Mouse (Mus musculus) heart, embryonic 13.5 days (tissue): ENCODE data around the gene Psmd7. TPM values are rescaled to one million over a fixed set of nuclear protein-coding genes. Genes with fewer than 3 reads are reported as not detected.

Experiments used
- microRNA counts: library from miRNA; unstranded; fragments of <30 nt; microRNA quantifications from one replicate; lab custom pipeline; 2016
- microRNA-seq: library from miRNA; unstranded; fragments of <30 nt; microRNA quantifications from one replicate; pipeline ENCODE4, GENCODE M21; 2016
- polyA plus RNA-seq: library from polyadenylated mRNA; unstranded; fragments of >200 nt; fragmentation: Nextera tagmentation; extraction: Ambion mirVana; gene quantifications from 2 replicates; pipeline ENCODE4 v1.2.1, GENCODE M21; 2015

The Psmd7 gene
- polyA plus RNA-seq, 1 experiment from 2014 or later: 176 TPM

MicroRNA genes within 50 kb of the gene (microRNA counts, 519-probe panel; counts per million panel counts)
- microRNA mmu-miR-140 (lab: Ali Mortazavi, UCI): 4,874 counts per million, percentile 83 among the panel's probes with 10 or more counts

Small RNAs within 50 kb of the gene (microRNA-seq; reads per million reads assigned to microRNA genes)
- gene Mir140: 3,248 reads per million, percentile 89 among the genes with 10 or more reads in this experiment

Other genes with a start within 250 kb of the Psmd7 start
- 5.7 and 5.9 TPM in 2 replicates for gene Nqo1, start 185.3 kb downstream of the Psmd7 start, polyA plus RNA-seq
- 45.2 and 51.1 TPM in 2 replicates for gene Nob1, start 163.4 kb downstream of the Psmd7 start, polyA plus RNA-seq
- gene Wwp2, start 152.1 kb downstream of the Psmd7 start, polyA plus RNA-seq: 28.4 and 30.1 TPM in 2 replicates